Mouse (Mus musculus): Measurements from ENCODE around the gene Mdn1. TPM values are rescaled to one million over a fixed set of nuclear protein-coding genes. Genes with fewer than 3 reads are reported as not detected.
A peak's percentile ranks its signal among the peaks of the same experiment; 100 is the strongest.

Gene Mdn1
- total RNA-seq (2014; fragmentation: Nextera tagmentation) (110 and 121 TPM in 2 replicates), total RNA-seq (2017) (62.4 and 65.1 TPM in 2 replicates)

DNA sequence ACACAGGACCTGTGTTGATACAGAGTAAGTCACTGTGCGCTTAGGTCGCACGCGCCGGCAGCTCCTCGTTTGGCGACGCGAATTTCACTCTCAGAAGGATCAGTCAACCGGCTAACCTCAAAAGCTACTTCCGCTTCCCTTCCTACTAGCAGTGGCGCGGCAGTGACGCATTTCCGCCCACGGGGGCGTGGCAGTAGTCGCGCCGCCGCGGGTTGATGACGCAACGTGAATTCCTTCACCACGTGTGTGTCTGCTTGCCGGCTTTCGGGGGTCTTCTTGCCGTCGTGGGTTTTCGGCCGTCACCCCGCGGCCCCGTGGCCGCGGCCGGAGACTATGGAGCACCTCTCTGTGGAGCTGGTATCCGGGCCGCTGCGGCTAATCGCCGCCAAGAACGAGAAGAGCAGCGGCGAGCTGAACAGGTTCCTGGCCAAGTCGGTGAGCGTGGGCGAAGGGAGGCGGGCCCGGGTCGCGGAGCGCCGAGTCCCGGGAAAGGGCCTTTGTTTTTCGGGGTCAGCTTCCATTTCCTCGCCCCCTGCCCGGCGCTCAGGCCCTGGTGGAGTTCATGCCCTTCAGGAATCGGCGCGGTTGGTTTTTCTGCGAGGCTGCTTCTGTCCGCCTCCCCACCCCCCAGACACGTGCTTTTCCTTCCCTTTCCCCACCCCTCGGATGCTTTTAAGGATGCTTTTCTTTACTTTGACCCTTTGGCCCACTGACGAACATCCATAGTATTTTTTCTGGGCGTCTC is at the start of gene Mdn1:
Mdn1 (plus strand) TSS at position 202 of the 745 bp plus-strand sequence.
- peak; percentile 99 for ATAC-seq (replicated peaks; ENCODE audit: poor library complexity, severe bottlenecking)

GRCm38 (mm10) chr4:32615034-32615881 is 41.7 kb upstream of the Mdn1 start, which contains the start of gene Casp8ap2:
Gene Casp8ap2 (plus strand): TSS chr4:32615451.
- ATAC-seq (replicated peaks; ENCODE audit: poor library complexity, severe bottlenecking) = peak; percentile 97

GRCm38 (mm10) chr4:32621637-32622036 is 35.3 kb upstream of the Mdn1 start:
- ATAC-seq (replicated peaks; ENCODE audit: poor library complexity, severe bottlenecking) = no peak

DNA sequence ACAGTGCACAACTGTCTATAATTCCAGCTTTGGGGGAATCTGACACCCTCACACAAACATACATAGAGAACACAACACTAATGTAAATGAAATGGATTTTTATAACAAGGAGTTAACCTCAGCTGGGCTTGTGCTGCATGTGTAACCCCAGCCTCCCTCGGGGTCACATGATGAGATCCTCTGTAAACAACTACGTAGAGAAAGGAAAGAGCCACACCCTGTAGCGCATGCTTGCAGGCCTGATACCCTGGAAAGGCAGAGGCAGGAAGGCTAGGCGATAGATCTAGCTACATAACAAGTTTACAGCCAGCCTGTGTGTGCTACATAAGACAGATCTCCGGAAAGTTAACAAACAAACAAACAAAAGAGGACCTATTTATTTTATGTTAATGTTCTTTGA is 5.2 kb upstream of the Mdn1 start:
- ATAC-seq (replicated peaks; ENCODE audit: poor library complexity, severe bottlenecking) = no peak

DNA sequence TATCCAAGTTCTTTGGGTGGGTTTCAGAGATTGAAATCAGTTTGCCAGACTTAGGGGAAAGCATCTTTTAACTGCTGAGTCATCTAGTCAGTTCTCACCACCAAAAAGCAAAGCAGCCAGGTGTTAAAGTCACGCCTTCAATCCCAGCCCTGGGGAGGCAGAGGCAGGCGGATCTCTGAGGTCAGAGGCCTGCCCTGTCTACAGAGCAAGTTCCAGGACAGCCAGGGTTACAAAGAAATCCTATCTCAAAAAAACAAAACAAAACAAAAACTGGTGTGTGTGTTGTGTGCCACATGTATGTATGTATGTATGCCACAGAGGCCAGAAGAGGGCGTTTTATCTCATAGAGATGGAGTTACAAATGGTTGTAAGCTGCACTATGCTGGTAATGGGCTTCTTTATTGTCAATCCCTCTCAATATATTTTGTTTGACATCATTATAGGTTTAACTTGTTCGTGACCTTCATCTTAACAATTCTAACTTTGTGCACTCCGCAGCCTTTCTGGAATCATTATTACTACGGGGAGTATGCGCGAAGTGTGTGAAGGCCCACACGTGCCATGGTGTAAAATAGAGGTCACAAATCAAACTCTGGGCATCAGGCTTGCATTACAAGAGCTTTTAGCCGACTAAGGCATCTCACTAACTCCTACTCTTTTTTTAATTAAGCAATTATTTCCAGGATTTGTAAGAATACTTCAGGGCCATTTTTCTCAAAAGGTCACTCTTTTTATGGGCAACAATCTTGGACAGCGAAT is 594 bp upstream of the Mdn1 start:
- ATAC-seq (replicated peaks; ENCODE audit: poor library complexity, severe bottlenecking) = 0 out of 2 replicates have a peak, but pooled peaks have one; percentile 24

- no peak for ATAC-seq (replicated peaks; ENCODE audit: poor library complexity, severe bottlenecking)
Measured at GRCm38 (mm10) chr4:32665843-32666242, 8.9 kb downstream of the Mdn1 start.

DNA sequence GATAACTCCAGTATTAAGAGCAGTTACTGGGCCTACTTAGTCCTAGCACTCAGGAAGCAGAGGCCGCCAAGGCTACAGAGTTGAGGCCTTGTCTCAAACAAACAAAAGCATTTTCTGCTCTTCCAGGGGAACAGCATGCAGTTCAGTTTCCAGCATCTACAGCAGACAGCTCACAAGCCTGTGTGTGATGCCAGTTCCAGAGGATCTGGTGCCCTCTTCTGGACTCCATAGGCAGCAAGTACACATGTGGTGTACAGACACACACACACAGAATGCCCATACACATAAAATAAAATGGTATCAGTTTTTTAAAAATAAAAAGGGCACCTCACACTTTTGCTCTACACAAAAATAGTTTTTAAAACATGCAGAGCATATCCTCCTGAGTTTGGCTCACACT is 11.4 kb downstream of the Mdn1 start:
- peak; percentile 40 for ATAC-seq (replicated peaks; ENCODE audit: poor library complexity, severe bottlenecking)

DNA sequence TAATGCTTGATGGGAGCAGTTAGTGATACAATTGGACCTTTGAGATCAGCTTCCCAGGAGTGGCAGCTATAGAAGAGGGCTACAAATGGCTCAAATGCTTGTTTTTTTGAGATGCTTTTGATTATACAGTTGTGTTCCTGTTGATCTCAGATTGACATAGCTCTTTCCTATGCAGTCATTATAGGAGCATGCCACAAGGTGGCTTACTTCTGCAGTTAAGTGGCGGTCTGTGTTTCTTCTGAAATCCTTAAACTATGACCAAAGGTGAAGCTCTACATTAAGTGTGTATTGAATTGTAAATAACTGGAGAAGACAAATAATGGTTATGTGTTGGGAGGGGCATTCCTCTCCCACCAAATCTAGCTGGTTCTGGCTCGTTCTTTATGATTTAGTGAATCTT is 12.9 kb downstream of the Mdn1 start:
- ATAC-seq (replicated peaks; ENCODE audit: poor library complexity, severe bottlenecking) = no peak

GRCm38 (mm10) chr4:32674025-32674424 is 17.1 kb downstream of the Mdn1 start:
- ATAC-seq (replicated peaks; ENCODE audit: poor library complexity, severe bottlenecking) = no peak

DNA sequence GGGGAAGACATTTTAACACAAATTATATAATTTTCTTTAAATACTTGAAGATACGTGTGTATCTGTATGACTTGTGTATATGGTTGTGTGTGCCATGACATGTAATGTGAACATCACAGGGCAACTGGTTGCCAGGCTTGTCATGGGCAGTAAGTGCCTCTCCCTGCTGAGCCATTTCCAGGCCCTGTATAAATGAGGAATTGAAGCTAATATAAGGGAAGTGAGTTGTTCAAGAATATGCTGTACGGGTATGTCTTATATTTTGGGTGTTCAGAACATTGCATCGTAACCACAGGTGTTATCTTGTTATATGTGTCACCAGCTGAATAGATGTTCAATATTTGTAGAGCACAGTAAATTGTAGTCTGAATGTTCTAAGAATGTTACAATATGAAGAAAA is 20.6 kb downstream of the Mdn1 start:
- peak; percentile 70 for ATAC-seq (replicated peaks; ENCODE audit: poor library complexity, severe bottlenecking)

- no peak; the same call in 1 of the 2 replicates for ATAC-seq (replicated peaks; ENCODE audit: poor library complexity, severe bottlenecking)
Measured at GRCm38 (mm10) chr4:32680843-32681242, 23.9 kb downstream of the Mdn1 start.

DNA sequence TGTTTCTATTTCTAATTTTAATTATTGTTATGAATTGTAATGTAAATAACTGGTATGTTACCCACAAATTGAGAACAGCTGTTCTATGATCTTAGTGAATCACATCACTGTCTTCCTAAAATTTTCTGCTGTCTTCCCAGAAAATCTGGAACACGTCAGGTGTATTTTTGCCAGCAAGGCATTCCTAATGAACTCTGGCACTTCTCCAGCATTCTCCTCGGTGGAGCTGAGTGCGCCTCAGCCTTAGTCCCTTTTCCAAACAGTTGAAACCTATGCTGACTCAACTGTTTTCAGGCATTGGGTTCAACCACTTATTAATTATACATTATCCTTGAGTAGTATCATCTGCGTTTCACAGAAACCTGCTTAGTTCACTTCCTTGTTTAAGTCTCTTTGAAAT is 25.6 kb downstream of the Mdn1 start:
- ATAC-seq (replicated peaks; ENCODE audit: poor library complexity, severe bottlenecking) = no peak

DNA sequence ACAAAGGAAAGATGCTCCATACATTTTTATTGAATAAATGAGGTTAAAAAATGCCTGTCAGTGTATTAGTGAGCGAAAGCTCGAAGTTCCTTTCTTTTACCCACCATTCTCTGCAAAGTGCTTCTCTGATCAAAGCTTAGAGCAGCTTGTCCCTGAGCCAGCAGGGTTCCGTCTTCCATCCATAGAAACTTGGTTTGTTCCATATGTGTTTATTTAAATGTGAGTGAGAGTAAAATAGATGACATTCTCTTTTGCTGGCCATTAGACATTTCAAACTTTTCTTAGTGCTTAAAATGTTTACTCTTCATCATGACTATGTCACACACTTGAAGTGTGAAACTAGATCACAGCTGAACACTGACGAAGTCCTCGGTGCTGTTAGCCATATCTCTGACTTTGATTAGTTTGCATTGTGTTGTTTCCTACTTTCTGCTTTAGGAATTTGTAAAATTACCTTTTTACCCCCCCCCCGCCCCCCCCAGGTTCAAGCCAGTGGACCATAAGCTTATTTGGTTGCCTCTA is 26.2 kb downstream of the Mdn1 start:
- ATAC-seq (replicated peaks; ENCODE audit: poor library complexity, severe bottlenecking) = no peak

DNA sequence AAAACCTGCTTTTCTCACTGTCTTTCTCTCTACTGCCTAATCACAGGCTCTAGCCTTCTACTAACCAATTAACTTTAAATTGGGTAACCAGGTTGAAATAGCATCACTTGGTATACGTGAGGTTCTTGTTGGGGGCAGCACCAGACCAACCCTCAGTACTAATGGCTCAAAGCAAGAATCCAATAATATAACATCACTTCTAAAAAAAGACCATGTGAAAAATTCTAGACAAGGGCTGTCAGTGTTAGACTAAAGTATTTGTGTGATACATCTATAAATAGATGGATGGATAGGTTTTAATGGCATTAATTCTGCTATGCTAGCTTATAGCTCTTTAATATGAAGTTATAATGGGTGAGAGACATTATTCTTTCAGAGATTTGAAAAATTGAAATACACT is 60.8 kb downstream of the Mdn1 start:
- no peak for ATAC-seq (replicated peaks; ENCODE audit: poor library complexity, severe bottlenecking)

- no peak for ATAC-seq (replicated peaks; ENCODE audit: poor library complexity, severe bottlenecking)
Measured at GRCm38 (mm10) chr4:32745394-32745793, 88.5 kb downstream of the Mdn1 start.

DNA sequence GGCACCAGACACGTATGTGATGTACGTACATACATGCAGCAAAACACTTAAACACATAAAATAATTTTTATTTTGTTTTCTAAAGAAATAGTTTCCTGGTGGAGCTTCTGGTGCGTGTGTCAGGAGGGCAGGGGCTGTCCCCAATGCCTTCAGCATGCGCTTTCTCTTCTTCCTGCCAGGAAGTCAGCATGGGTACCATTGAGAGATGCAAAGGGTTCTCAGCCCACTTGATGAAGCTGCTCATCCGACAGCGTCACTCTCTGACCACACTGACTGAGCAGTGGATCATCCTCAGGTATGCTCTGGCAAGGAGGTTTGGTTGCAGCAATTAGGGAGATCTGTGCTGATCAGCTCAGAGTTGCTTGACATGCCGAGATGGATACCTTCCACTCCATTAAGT is 91.5 kb downstream of the Mdn1 start:
- no peak for ATAC-seq (replicated peaks; ENCODE audit: poor library complexity, severe bottlenecking)

DNA sequence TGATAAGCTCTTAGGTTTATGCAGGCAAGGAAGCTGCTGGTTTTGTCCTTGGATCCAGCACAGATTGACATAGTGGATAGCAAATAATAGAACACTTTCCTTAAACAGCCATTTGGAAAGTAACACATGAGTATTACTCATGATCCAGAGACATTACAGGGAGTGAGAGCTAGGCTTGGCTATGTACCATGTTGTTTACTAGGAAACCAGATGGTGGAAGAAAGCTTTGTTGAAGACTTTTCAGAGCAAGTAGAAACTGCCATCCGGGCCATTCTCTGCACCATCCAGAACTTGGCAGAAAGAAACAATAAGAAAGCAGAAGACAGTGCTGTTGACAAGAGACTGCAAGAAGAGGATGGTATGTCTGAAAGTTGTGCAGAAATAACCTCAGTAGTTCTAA is 93.8 kb downstream of the Mdn1 start:
- no peak for ATAC-seq (replicated peaks; ENCODE audit: poor library complexity, severe bottlenecking)

DNA sequence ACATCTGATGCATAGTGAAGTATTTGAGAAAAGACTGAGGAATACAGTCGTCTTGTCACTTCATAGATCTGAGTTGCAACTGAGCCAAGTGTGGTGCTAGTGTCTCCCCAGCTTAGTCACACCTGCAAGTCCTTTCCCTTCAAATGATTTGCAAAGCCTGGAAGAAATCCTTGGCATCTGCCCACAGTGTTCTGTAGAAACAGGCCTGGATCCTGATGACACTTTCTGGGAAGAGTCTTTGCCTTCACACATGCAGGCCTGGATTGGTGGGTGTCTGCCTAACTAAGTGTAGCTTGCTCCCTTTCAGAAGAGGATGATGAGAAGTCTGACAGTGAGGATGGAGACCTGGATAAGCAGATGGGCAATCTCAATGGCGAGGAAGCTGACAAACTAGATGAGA is 100.5 kb downstream of the Mdn1 start:
- no peak for ATAC-seq (replicated peaks; ENCODE audit: poor library complexity, severe bottlenecking)

- no peak for ATAC-seq (replicated peaks; ENCODE audit: poor library complexity, severe bottlenecking)
Measured at GRCm38 (mm10) chr4:32767471-32767870, 110.6 kb downstream of the Mdn1 start.

DNA sequence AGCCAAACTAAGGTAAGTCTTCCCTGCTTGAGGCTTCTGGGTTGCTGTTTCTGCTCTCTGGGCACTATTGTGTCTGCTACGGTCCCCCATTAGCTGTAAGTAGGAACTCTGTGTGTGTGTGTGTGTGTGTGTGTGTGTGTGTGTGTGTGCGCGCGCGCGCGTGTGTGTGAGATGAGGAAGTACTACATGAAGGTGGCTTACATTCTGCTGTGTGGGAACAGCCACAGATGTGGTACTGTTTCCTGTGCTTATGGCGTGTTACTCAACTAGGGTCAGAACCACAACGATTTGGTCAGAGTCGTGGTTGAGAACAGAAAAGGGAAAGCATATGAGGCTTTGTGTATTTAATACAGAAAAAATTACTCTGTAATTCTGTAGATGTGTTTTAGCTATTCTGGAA is 111.1 kb downstream of the Mdn1 start:
- ATAC-seq (replicated peaks; ENCODE audit: poor library complexity, severe bottlenecking) = peak; percentile 100
